21 mouse cellular contexts compared by ENCODE assay signal in the genomic region with DNA sequence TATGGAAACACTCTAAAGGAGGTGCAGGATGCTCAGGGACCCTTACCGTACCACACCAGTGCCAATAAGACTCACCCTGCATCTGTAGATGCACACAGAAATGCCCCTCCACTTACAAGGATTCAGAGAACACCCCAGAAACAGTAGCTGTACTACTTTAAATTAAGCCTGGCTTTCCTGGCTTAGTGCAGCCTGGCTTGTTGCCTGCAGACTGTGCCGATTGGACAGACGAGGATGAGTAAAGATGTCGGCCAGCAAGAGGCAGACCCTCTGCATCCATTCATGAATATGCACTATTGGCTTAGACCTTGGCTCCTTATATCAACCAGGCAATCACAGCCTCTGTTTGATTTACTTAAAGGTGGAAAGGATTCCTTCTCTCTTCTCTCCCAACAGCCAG. TPM values are rescaled to one million over a fixed set of nuclear protein-coding genes. Genes with fewer than 3 reads are reported as not detected.
DNase-seq lines count a peak whose midpoint lies in the region; ATAC-seq and TF ChIP-seq lines count a peak whose summit lies in the region.
"Had no signal": no experiment of that assay in that cellular context is flagged by ENCODE, and none has a peak within 500 bp of the region (broad histone marks: within the 10 kb centered on the region; RNA-seq: fewer than 3 reads in every experiment).

No protein-coding gene starts in this region.

- no peaks in the 10 kb centered on the region for H3K36me3 ChIP-seq in kidney, adult 2 months (ENCODE audit: control insufficient read depth, insufficient read depth, low read length)
- no peaks in the 10 kb centered on the region for H3K36me3 ChIP-seq in thymus, adult 2 months (ENCODE audit: control insufficient read depth, insufficient read depth, low read length)
- no peaks in the 10 kb centered on the region; the same call in 1 of the 2 replicates for H3K36me3 ChIP-seq in neural tube, embryonic 15.5 days
- H3K36me3 ChIP-seq: heart, embryonic 10.5 days; kidney, embryonic 15.5 days; limb, embryonic 10.5 days; liver, embryonic 13.5 days; midbrain, embryonic 15.5 days had no signal

- H3K4me1 ChIP-seq in kidney, adult 2 months (ENCODE audit: control insufficient read depth, insufficient read depth, low read length) = peaks cover 8% of the 10 kb centered on the region; the same call in 1 of the 2 replicates
- H3K4me1 ChIP-seq in thymus, adult 2 months (replicated peaks; ENCODE audit: control insufficient read depth, insufficient read depth, low read length) = peaks cover 19% of the 10 kb centered on the region
- peaks cover 20% of the 10 kb centered on the region for H3K4me1 ChIP-seq in neural tube, embryonic 15.5 days

- H3K27me3 ChIP-seq in kidney, adult 2 months (replicated peaks; ENCODE audit: control insufficient read depth, insufficient read depth, low read length) = no peaks in the 10 kb centered on the region
- no peaks in the 10 kb centered on the region for H3K27me3 ChIP-seq in thymus, adult 2 months (ENCODE audit: control insufficient read depth, insufficient read depth, low read length)
- peaks cover 6% of the 10 kb centered on the region; the same call in 1 of the 2 replicates for H3K27me3 ChIP-seq in neural tube, embryonic 15.5 days (replicated peaks)

- no peak for ATAC-seq in neural tube, embryonic 15.5 days (ENCODE audit: low FRiP score)
- ATAC-seq: midbrain, embryonic 15.5 days had no signal

- no peak overlapping the region for H3K9ac ChIP-seq in neural tube, embryonic 15.5 days (replicated peaks)
- H3K9ac ChIP-seq: forebrain, embryonic 12.5 days; hindbrain, embryonic 14.5 days; kidney, embryonic 15.5 days; liver, embryonic 13.5 days; midbrain, embryonic 15.5 days had no signal

- no peak overlapping the region for H3K4me2 ChIP-seq in neural tube, embryonic 15.5 days
- H3K4me2 ChIP-seq: forebrain, embryonic 12.5 days; hindbrain, embryonic 14.5 days; kidney, embryonic 15.5 days; liver, embryonic 13.5 days; midbrain, embryonic 15.5 days had no signal

- peak overlapping the region; percentile 69 for H3K27ac ChIP-seq in kidney, adult 2 months (ENCODE audit: insufficient read depth, low read depth, low read length)
- peak overlapping the region; percentile 37; the same call in 1 of the 2 replicates for H3K27ac ChIP-seq in thymus, adult 2 months (ENCODE audit: control insufficient read depth, insufficient read depth, low read length)
- H3K27ac ChIP-seq in neural tube, embryonic 15.5 days (replicated peaks) = no peak overlapping the region
- H3K27ac ChIP-seq: embryonic facial prominence, embryonic 10.5 days; forebrain, embryonic 12.5 days; heart, embryonic 10.5 days; hindbrain, embryonic 14.5 days; kidney, embryonic 15.5 days; limb, embryonic 10.5 days; liver, embryonic 13.5 days; midbrain, embryonic 15.5 days had no signal

- H3K9me3 ChIP-seq in neural tube, embryonic 15.5 days (replicated peaks) = no peaks in the 10 kb centered on the region
- H3K9me3 ChIP-seq: embryonic facial prominence, embryonic 10.5 days; forebrain, embryonic 12.5 days; heart, embryonic 10.5 days; kidney, embryonic 15.5 days; limb, embryonic 10.5 days; liver, embryonic 13.5 days; midbrain, embryonic 15.5 days had no signal

- 71% methylated on average over 4 of the region's 4 CpGs for WGBS in kidney, adult 2 months
- WGBS in thymus, adult 2 months = 91% methylated on average over 4 of the region's 4 CpGs
- 74% methylated on average over 4 of the region's 4 CpGs for WGBS in neural tube, embryonic 15.5 days

- no peak overlapping the region for H3K4me3 ChIP-seq in kidney, adult 2 months (ENCODE audit: insufficient read depth, low read depth, low read length)
- no peak overlapping the region for H3K4me3 ChIP-seq in thymus, adult 2 months (ENCODE audit: control insufficient read depth, insufficient read depth, low read length)
- H3K4me3 ChIP-seq in neural tube, embryonic 15.5 days (replicated peaks) = no peak overlapping the region
- H3K4me3 ChIP-seq: embryonic facial prominence, embryonic 10.5 days; forebrain, embryonic 12.5 days; heart, embryonic 10.5 days; kidney, embryonic 15.5 days; limb, embryonic 10.5 days; liver, embryonic 13.5 days; midbrain, embryonic 15.5 days; myocyte had no signal

- no peak for TF ChIP-seq POLR2A in kidney, adult 2 months (IDR thresholded peaks at IDR 0.05; ENCODE audit: low read depth, low read length)
- TF ChIP-seq POLR2A in thymus, adult 2 months (IDR thresholded peaks at IDR 0.05; ENCODE audit: control insufficient read depth, extremely low read depth, insufficient read depth, low read length, poor library complexity) = no peak

- no peak for TF ChIP-seq CTCF in kidney, adult 2 months (conservative IDR thresholded peaks at IDR 0.05; ENCODE audit: insufficient read depth, insufficient read length, low read depth, low read length)
- TF ChIP-seq CTCF in thymus, adult 2 months (IDR thresholded peaks at IDR 0.05; ENCODE audit: borderline replicate concordance, control insufficient read depth, extremely low read depth, insufficient read depth, low read length, poor library complexity) = no peak

- peak; percentile 18 for DNase-seq in cerebellum, adult 9-11 months
- DNase-seq in cerebellum, postnatal 4 days (ENCODE audit: low spot score in 2 of 2) = no peak
- DNase-seq in kidney, adult 2 months = no peak
- DNase-seq in kidney, postnatal 10 days = no peak
- DNase-seq in thymus, adult 2 months = no peak
- DNase-seq in thymus, adult 18-20 months = no peak
- DNase-seq: cerebellum, postnatal 36 days; gastrocnemius, postnatal 10 days; liver, embryonic 13.5 days; right cerebral cortex, postnatal 25 days had no signal

RNA-seq across cellular contexts. Expression of gene H2-D1, which starts 2.9 kb away (rescaled TPM):
- polyA plus RNA-seq in kidney, adult 2 months (2012; rRNA removed) = 340 and 351 TPM in 2 replicates
- polyA plus RNA-seq in thymus, adult 2 months (2012; rRNA removed) = 873 and 1,061 TPM in 2 replicates
- polyA plus RNA-seq in neural tube, embryonic 15.5 days (2015; fragmentation: Nextera tagmentation; extraction: Ambion mirVana) = 143 and 196 TPM in 2 replicates

RNA-seq across cellular contexts. Expression of gene Ddx39b, which starts 18.1 kb away (rescaled TPM):
- 203 and 206 TPM in 2 replicates for polyA plus RNA-seq in kidney, adult 2 months (2012; rRNA removed)
- 778 and 831 TPM in 2 replicates for polyA plus RNA-seq in thymus, adult 2 months (2012; rRNA removed)
- 334 and 376 TPM in 2 replicates for polyA plus RNA-seq in neural tube, embryonic 15.5 days (2015; fragmentation: Nextera tagmentation; extraction: Ambion mirVana)

RNA-seq across cellular contexts. Expression of gene Nfkbil1, which starts 24.0 kb away (rescaled TPM):
- 11.5 and 11.7 TPM in 2 replicates for polyA plus RNA-seq in kidney, adult 2 months (2012; rRNA removed)
- 34.2 and 41.3 TPM in 2 replicates for polyA plus RNA-seq in thymus, adult 2 months (2012; rRNA removed)
- polyA plus RNA-seq in neural tube, embryonic 15.5 days (2015; fragmentation: Nextera tagmentation; extraction: Ambion mirVana) = 11.2 and 12.1 TPM in 2 replicates

RNA-seq across cellular contexts. Expression of gene Atp6v1g2, which starts 26.2 kb away (rescaled TPM):
- 6.6 and 6.7 TPM in 2 replicates for polyA plus RNA-seq in kidney, adult 2 months (2012; rRNA removed)
- polyA plus RNA-seq in thymus, adult 2 months (2012; rRNA removed) = 7.9 TPM in 2 replicates
- polyA plus RNA-seq in neural tube, embryonic 15.5 days (2015; fragmentation: Nextera tagmentation; extraction: Ambion mirVana) = 116 and 126 TPM in 2 replicates

RNA-seq across cellular contexts. Expression of gene Gm16181, which starts 39.0 kb away (rescaled TPM):
- polyA plus RNA-seq in kidney, adult 2 months (2012; rRNA removed) = not detected in 2 replicates
- 0.29 TPM in 1 of 2 replicates, not detected in the other for polyA plus RNA-seq in thymus, adult 2 months (2012; rRNA removed)
- polyA plus RNA-seq in neural tube, embryonic 15.5 days (2015; fragmentation: Nextera tagmentation; extraction: Ambion mirVana) = 0.40 TPM in 1 of 2 replicates, not detected in the other
- polyA plus RNA-seq: hindbrain, embryonic 14.5 days; large intestine, adult 2 months; testis, adult 2 months had no signal
